Mouse (Mus musculus): ENCODE measurements around the gene Nod1. TPM values are rescaled to one million over a fixed set of nuclear protein-coding genes. Genes with fewer than 3 reads are reported as not detected.

Nod1 gene
- total RNA-seq, 2 experiments from 2014 or later = 14.2 to 15.8 TPM

- intact Hi-C loops (cut with DNase I) = no loop called here
- peak; percentile 47 to 62 for DNase-seq
Observed at GRCm38 (mm10) chr6:54906053-54907040, 66.1 kb downstream of the Nod1 start.

DNA sequence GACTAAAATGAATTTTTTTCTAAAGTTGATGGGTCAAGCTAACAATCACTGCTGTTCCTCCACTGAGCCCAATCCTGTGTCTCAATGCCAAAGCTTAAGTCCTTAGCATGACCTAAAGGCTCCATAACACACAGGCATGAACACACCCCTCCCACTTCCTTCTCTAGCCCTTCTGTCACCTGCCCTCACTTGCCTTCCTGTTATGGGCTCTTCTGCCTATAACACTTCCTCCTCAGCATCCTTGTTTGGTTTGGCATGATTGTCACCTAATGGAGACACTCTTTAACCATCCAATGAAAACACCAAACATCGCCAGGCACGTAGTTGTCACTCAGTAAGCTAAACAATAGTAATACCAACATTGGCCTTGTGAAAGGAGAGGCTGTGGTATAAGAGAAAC lies 69.9 kb downstream of the Nod1 start:
- intact Hi-C loops (cut with DNase I) = no loop called here

DNA sequence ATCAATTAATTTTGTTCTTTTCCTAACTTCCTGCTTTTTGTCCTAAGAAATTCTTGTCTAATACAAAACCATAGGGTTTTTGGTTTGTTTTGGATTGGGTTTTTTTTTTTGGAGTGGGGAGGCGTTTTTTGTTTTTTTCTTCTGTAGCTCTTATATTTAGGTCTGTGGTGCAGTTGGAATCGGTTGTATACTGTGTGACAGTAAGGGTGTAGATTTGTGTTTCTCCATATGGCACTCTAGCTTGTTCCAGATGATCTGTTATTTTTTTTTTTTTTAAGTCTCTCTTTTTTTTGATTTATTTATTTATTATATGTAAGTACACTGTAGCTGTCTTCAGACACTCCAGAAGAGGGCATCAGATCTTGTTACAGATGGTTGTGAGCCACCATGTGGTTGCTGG lies 72.2 kb downstream of the Nod1 start:
- intact Hi-C loops (cut with DNase I) = no loop called here
- no peak for DNase-seq

More for the DNA sequence above, 69.9 kb downstream of the Nod1 start:
- no peak for DNase-seq

- intact Hi-C loops (cut with DNase I) = no loop called here
- no peak for DNase-seq
Observed at GRCm38 (mm10) chr6:54891384-54891783, 81.0 kb downstream of the Nod1 start.

DNA sequence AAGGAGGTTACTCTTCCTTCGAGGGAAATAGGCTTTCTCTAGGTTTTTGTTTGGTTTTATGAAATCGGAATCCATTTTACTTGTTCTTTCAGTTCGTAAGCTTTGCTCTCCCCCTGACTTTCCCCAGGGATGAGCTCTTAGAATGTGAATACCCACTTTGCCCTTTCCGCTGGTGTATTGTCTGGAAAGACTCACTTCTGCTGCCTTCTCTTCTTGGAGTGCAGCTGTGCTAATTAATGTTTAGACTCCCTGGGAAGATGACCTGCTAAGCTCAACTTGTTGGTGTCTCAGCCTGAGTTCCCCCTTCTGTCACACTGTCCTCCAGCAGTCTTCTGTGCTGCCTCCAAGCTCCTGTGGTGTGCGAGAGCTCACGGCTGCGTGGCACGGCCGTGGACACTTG lies 82.2 kb downstream of the Nod1 start:
- DNase-seq = no peak
- intact Hi-C loops (cut with DNase I) = no loop called here

GRCm38 (mm10) chr6:54886195-54886594 lies 86.2 kb downstream of the Nod1 start:
- DNase-seq = no peak
- intact Hi-C loops (cut with DNase I) = no loop called here

GRCm38 (mm10) chr6:54883424-54883823 lies 89.0 kb downstream of the Nod1 start:
- intact Hi-C loops (cut with DNase I) = no loop called here
- DNase-seq = no peak

- intact Hi-C loops (cut with DNase I) = no loop called here
- no peak for DNase-seq
Observed at GRCm38 (mm10) chr6:54880086-54880485, 92.3 kb downstream of the Nod1 start.

DNA sequence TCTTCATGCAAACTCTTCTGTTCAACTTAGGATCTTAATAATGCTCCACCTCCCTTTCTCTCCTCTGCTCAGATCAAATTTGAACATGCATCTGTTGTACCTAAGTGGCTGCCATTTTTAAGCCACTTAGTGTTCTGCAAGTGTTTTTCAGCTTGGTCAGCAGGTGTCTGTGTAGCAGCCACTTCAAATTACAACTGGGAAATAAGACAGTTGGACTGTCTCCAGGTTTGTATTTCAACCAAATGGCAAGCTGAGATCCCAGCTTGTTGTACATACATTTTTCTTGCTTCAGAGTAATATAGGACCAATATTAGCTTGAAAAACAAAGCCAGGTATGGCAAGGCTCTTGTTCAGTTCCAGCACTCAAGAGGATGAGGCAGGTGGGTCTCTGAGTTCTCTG lies 93.9 kb downstream of the Nod1 start:
- intact Hi-C loops (cut with DNase I) = no loop called here
- no peak for DNase-seq

GRCm38 (mm10) chr6:54877651-54878050 lies 94.8 kb downstream of the Nod1 start:
- DNase-seq = no peak
- intact Hi-C loops (cut with DNase I) = no loop called here

GRCm38 (mm10) chr6:54876782-54877181 lies 95.6 kb downstream of the Nod1 start:
- DNase-seq = peak in 1 of 2 experiments; percentile 13
- intact Hi-C loops (cut with DNase I) = no loop called here

Other genes with a start within 250 kb of the Nod1 start
- 10 to 100 TPM; 24.0 to 27.6 TPM for gene Znrf2, start 155.7 kb downstream of the Nod1 start, total RNA-seq (2021)
- 10 to 100 TPM in 1 of 2 experiments, 1 to 10 TPM in 1; 9.3 to 13.7 TPM for gene Ggct, start 20.3 kb upstream of the Nod1 start, total RNA-seq (2021)
- gene Gars, start 65.4 kb upstream of the Nod1 start, total RNA-seq (2021) = 10 to 100 TPM; 75.8 to 83.9 TPM
- 10 to 100 TPM in 1 of 2 experiments, 1 to 10 TPM in 1; 7.9 to 11.5 TPM for gene Crhr2, start 160.4 kb upstream of the Nod1 start, total RNA-seq (2021)
- not detected for gene Inmt, start 202.4 kb upstream of the Nod1 start, total RNA-seq (2021)
- 1 to 10 TPM; 4.9 to 5.2 TPM for gene Mindy4, start 230.8 kb upstream of the Nod1 start, total RNA-seq (2021)

All from heart, postnatal 10 days (tissue).